Comparison of ENCODE assay signal across 9 mouse cellular contexts in genomic region chr12:107998746-107999145, GRCm38 (mm10). TPM values are rescaled to one million over a fixed set of nuclear protein-coding genes. Genes with fewer than 3 reads are reported as not detected.
DNase-seq lines count a peak whose midpoint lies in the region; ATAC-seq and TF ChIP-seq lines count a peak whose summit lies in the region.
"Had no signal": no experiment of that assay in that cellular context is flagged by ENCODE, and none has a peak within 500 bp of the region (broad histone marks: within the 10 kb centered on the region; RNA-seq: fewer than 3 reads in every experiment).

No protein-coding gene starts in this region.

- no peaks in the 10 kb centered on the region for H3K36me3 ChIP-seq in liver, postnatal 0 days (replicated peaks; ENCODE audit: insufficient read depth, low read length)
- no peaks in the 10 kb centered on the region for H3K36me3 ChIP-seq in neural tube, embryonic 15.5 days

- H3K4me2 ChIP-seq in liver, postnatal 0 days (ENCODE audit: low read depth, low read length): no peak overlapping the region
- peak overlapping the region; percentile 98 for H3K4me2 ChIP-seq in neural tube, embryonic 15.5 days

- TF ChIP-seq CTCF in embryonic fibroblast, embryonic 13.5 days (IDR thresholded peaks at IDR 0.05; ENCODE audit: borderline replicate concordance, insufficient read depth, low read length): peak; percentile 99
- peak; percentile 91 for TF ChIP-seq CTCF in liver, postnatal 0 days (IDR thresholded peaks at IDR 0.05; ENCODE audit: low read depth)

- H3K27ac ChIP-seq in embryonic fibroblast, embryonic 13.5 days (ENCODE audit: insufficient read depth, low read length): no peak overlapping the region
- no peak overlapping the region for H3K27ac ChIP-seq in liver, postnatal 0 days (ENCODE audit: low read depth)
- H3K27ac ChIP-seq in neural tube, embryonic 15.5 days (replicated peaks): peak overlapping the region; percentile 68; the same call in 1 of the 2 replicates

- intact Hi-C loops in heart, postnatal 10 days (cut with DNase I): loop anchor here (2.0 to 10.0 kb wide), 2 partner anchors 254 to 912 kb away; no protein-coding TSS in a partner anchor

- H3K9me3 ChIP-seq in liver, postnatal 0 days (ENCODE audit: low read length): no peaks in the 10 kb centered on the region
- H3K9me3 ChIP-seq in neural tube, embryonic 15.5 days (replicated peaks): no peaks in the 10 kb centered on the region

- DNase-seq in B cell, adult 2 months: peak; percentile 4 to 10
- DNase-seq in adrenal gland, postnatal 4 days (ENCODE audit: low spot score in 2 of 2): peak; percentile 55 to 70
- DNase-seq in heart, postnatal 10 days: peak; percentile 81 to 87
- peak; percentile 77 to 83 for DNase-seq in kidney, postnatal 25 days
- peak; percentile 76 for DNase-seq in liver, postnatal 0 days
- DNase-seq in testis, postnatal 10 days (ENCODE audit: low spot score): peak; percentile 89

- WGBS in liver, postnatal 0 days (ENCODE audit: insufficient replicate concordance): under 1% methylated on average over 20 of the region's 20 CpGs
- WGBS in neural tube, embryonic 15.5 days: 1% methylated on average over 20 of the region's 20 CpGs

- TF ChIP-seq POLR2A in embryonic fibroblast, embryonic 13.5 days (IDR thresholded peaks at IDR 0.05; ENCODE audit: low read depth, low read length): no peak

- H3K27me3 ChIP-seq in liver, postnatal 0 days (ENCODE audit: insufficient read depth, low read length): peaks cover 50% of the 10 kb centered on the region
- H3K27me3 ChIP-seq in neural tube, embryonic 15.5 days (replicated peaks): no peaks in the 10 kb centered on the region

- TF ChIP-seq EP300 in liver, postnatal 0 days (IDR thresholded peaks at IDR 0.05; ENCODE audit: low read depth): no peak

- H3K9ac ChIP-seq in liver, postnatal 0 days (replicated peaks): no peak overlapping the region
- H3K9ac ChIP-seq in neural tube, embryonic 15.5 days (replicated peaks): no peak overlapping the region

- H3K4me1 ChIP-seq in embryonic fibroblast, embryonic 13.5 days (ENCODE audit: control insufficient read depth, insufficient read depth, low read length): no peaks in the 10 kb centered on the region
- peaks cover 2% of the 10 kb centered on the region; the same call in 1 of the 2 replicates for H3K4me1 ChIP-seq in liver, postnatal 0 days (ENCODE audit: insufficient read depth)
- H3K4me1 ChIP-seq in neural tube, embryonic 15.5 days: peaks cover 54% of the 10 kb centered on the region

- ATAC-seq in liver, postnatal 0 days: no peak
- no peak for ATAC-seq in neural tube, embryonic 15.5 days (ENCODE audit: low FRiP score)
- ATAC-seq: Patski had no signal

- no peak overlapping the region for H3K4me3 ChIP-seq in embryonic fibroblast, embryonic 13.5 days (ENCODE audit: insufficient read depth, low read length)
- H3K4me3 ChIP-seq in liver, postnatal 0 days (ENCODE audit: low read depth, low read length): no peak overlapping the region
- peak overlapping the region; percentile 81 for H3K4me3 ChIP-seq in neural tube, embryonic 15.5 days (replicated peaks)

RNA-seq across cellular contexts. Expression of gene Bcl11b, which starts 4.7 kb away (rescaled TPM):
- total RNA-seq in adrenal gland, postnatal 4 days (2021): 1 to 10 TPM; 1.4 to 2.2 TPM
- polyA plus RNA-seq in embryonic fibroblast, embryonic 13.5 days (2011; ENCODE audit: insufficient read length, low read depth, missing spikeins): 3.0 and 6.5 TPM in 2 replicates
- total RNA-seq in heart, postnatal 10 days (2021): 1 to 10 TPM; 1.6 to 1.8 TPM
- polyA plus RNA-seq in liver, postnatal 0 days (2015; fragmentation: Nextera tagmentation; extraction: Ambion mirVana): 0.02 TPM in 1 of 2 replicates, not detected in the other
- 21.6 and 22.2 TPM in 2 replicates for polyA plus RNA-seq in neural tube, embryonic 15.5 days (2015; fragmentation: Nextera tagmentation; extraction: Ambion mirVana)

Comparison
In these comparisons a context has a peak if more than half of its experiments do, and no peak if none do; other contexts are left out.
1. DNase-seq: peak in every context shown above with its lines; median percentile 89 in testis, postnatal 10 days; 84 in heart, postnatal 10 days; 80 in kidney, postnatal 25 days; 76 in liver, postnatal 0 days; 62 in adrenal gland, postnatal 4 days; 7 in B cell, adult 2 months.